Mouse (Mus musculus) adrenal gland (tissue): ENCODE data around the gene Dpp9.
"Not testable (repeated sequence)": the region's sequence is repeated elsewhere in the genome, so short reads cannot be mapped to it uniquely, and the experiment has no call there.

Source experiments
- intact Hi-C: fragments of 180-260 bp; cut with DNase I; formaldehyde crosslinking; loops from one replicate; pipeline ENCODE4 v1.15.1; 2025
- long read RNA-seq, 2 experiments: library from polyadenylated mRNA; unstranded; transcript quantifications; one replicate each; pipeline ENCODE4 v2.0.0; 2020; ENCODE audit warnings: borderline replicate concordance in 1 of 2; ENCODE audit not compliant: insufficient replicate concordance in 1 of 2

Dpp9 gene
- long read RNA-seq, experiment 1, transcript Dpp9-201 (21 exons, 3,374 nt): major isoform, 9 of 14 reads
- long read RNA-seq, experiment 1, partial matches to known transcripts: 3 of 14 reads
- long read RNA-seq, experiment 1, other reads (novel, unspliced or antisense): 2 of 14 reads
- long read RNA-seq, experiment 2, transcript Dpp9-201 (21 exons, 3,374 nt): major isoform, 7 of 14 reads
- long read RNA-seq, experiment 2, partial matches to known transcripts: 6 of 14 reads
- long read RNA-seq, experiment 2, other reads (novel, unspliced or antisense): 1 of 14 reads

DNA sequence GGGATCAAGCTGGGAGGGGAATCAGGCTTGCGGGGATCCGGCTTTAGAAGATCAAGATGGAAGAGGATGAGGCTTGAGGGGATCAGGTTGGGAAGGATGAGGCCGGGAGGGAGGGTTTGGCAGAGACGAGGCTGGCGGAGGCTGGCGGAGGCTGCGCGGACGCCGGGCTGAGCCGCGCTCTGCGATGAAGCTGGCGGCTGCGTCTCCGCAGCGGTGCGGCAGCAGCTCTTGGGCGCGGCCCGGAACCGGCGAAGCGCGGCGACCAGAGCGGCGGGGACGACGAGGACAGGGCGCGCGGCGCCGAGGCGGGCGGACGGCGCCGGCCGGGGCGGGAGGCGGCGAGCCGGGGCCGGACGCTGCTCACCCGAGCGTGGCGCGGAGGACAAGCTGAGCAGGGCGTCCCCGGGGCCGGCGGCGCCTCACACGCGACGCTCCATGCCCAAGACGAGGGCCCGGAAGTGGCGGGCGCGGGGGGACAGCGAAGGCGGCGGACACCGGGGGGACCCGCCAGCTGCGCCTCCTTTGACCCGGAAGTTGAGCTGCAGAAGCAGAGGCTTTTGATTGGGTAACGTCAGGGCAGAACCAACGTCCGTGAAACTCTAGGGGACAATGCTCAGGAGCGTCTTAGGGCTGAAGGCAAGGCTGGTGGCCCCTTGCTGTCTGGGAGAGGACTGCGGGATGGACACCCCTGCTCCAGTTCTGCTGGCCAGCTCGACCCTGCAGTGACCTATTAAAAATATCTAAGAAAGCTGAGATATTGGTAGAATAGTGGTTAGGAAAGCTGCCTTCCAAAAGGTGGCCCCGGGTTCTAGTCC, at the start of gene Dpp9:
Gene Dpp9, minus strand, starts transcription at position 529 of the 815 bp plus-strand sequence.
- intact Hi-C loops: no loop called here

- intact Hi-C loops: no loop called here
Measured at GRCm38 (mm10) chr17:56266271-56266670, 47.6 kb upstream of the Dpp9 start.

GRCm38 (mm10) chr17:56265869-56266268, 47.2 kb upstream of the Dpp9 start:
- intact Hi-C loops: no loop called here

DNA sequence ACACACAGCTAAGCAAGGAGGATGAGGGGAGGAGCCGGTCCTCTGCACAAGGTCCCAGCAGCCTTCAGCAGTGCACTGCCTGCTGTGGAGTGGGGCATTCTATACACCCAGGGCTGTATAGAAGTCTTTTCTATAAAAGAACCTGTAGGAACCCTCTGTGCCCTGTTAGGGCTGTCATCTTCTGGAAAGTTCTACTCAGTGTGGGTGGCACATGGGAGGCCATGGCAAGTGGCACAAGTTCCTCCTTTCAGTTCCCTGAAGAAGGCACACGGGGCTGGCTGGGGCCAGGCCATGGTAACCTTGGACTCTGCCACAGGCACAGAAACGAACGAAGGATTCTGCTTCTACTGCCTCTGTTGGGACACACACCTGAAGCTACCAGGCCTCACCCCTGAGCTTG, 46.3 kb upstream of the Dpp9 start:
- intact Hi-C loops: no loop called here

DNA sequence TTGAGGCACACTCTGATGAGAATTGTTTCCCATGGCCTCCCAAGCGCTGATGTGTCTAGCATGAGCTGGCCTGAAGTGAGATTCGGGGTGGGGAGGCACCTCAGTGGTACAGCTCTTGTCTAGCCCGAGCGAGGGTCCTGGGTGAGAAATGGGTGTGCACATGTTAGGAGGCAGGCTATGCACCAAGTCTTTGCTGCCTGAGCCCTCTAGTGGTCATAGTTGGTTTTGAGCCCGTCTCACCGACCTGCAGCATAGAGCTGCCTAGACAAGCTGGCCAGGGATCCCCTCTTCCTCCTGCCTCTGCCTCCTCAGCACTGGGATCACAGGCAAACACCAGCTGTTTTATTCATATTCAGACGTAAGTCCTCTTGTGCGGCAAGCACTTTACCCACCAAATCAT, 45.3 kb upstream of the Dpp9 start:
- intact Hi-C loops: no loop called here

DNA sequence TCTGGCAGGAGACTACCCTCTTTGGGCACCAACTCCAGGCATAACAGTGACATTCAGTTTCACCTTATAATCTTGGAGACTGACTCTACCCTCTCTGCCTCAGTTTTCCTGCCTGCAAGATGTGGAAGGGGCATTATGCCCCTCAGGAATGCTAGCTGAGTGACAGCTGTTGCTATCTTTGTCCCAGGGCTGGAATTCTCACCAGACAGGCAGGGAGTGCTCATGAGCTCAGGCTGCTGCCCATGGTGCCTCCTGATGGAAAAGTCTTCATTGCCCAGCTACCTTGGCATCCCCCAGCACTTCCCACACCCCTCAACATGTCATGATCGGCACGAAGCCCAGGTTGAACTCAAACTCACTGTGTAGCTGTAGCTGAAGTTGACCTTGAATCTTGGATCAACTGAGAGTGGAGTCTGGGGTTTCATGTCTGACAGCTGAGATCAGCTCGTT, 44.0 kb upstream of the Dpp9 start:
- intact Hi-C loops: no loop called here

DNA sequence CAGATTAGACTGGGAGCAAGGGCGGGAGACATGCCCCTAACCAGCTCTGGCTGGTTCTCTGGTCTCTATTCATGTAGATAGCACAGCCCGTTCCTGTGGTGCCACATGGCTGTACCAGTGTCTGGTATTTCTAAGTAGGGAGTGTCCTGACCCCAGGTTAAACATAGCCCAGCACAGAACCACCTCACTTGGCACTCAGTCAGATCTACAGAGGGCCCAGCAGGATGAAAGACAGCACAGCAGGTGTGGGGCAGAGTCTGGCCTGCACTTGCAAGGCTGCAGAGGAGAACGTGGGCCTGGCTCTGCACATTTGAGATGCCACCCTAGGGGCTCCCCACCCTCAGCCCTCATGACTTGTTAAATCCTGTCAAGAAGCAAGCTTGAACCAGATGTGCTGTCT, 42.5 kb upstream of the Dpp9 start:
- intact Hi-C loops: no loop called here

GRCm38 (mm10) chr17:56259301-56260037, 40.8 kb upstream of the Dpp9 start:
- intact Hi-C loops: no loop called here

- intact Hi-C loops: not testable (repeated sequence)
Measured at GRCm38 (mm10) chr17:56258812-56259211, 40.1 kb upstream of the Dpp9 start.

GRCm38 (mm10) chr17:56258269-56258668, 39.6 kb upstream of the Dpp9 start:
- intact Hi-C loops: not testable (repeated sequence)

GRCm38 (mm10) chr17:56257181-56257894, 38.6 kb upstream of the Dpp9 start:
- intact Hi-C loops: no loop called here

DNA sequence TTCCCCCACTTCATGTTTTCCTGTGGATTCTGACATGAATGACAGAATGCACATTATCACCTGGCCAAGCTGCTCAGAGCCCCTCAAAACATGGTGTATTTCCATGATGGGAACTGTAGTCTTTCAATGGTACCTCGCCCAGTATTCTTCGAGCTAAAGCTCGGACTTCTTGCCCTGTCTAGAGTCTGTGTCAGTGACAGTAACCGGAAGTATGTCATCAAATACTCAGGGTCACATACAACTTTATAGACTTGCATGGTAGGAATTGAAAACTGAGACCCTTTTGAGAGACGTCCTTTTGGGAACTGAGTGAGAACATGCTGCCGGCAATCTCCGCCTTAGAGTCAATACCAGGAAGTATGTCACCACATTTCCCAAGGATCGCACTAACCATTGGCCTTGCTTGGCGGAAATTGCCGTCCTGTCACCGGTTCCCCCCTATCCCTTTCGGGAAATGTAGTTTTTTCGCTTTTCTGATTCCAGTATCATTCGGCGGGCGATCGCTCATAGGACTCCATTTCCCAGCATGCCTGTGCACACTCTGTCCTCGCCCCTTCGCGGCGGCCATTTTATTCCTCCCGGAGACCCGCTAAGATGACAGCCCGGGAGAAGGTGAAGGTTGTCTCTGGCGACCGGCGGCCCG, 37.7 kb upstream of the Dpp9 start, which contains the start of gene Fem1a:
Gene Fem1a, plus strand, starts transcription at position 572 of the 643 bp plus-strand sequence.
- intact Hi-C loops: no loop called here

DNA sequence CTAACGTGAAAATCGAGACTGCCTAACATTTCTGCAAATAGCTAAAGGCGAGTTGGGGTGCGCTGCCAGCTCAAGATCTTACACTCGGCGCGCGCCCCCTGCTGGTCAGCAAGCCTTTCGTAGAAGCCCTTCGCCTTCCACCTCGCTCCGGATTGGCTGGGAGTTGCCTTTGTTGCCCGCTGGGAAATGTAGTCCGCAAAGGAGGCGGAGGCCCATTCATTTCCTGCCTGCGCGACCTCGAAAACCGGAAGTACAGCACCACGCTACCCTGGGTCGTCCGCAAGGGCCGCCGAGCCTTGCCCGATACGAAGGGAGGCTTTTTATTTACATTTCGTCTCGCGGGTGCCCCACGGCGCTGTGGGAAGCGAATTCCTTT, 37.1 kb upstream of the Dpp9 start:
- intact Hi-C loops: loop anchor here (1.0 kb wide), 1 partner anchor 123 kb away; no protein-coding TSS in a partner anchor

- intact Hi-C loops: loop anchor here (1.0 kb wide), 1 partner anchor 122 kb away; no protein-coding TSS in a partner anchor
Measured at GRCm38 (mm10) chr17:56255429-56255828, 36.7 kb upstream of the Dpp9 start.

GRCm38 (mm10) chr17:56254695-56255094, 36.0 kb upstream of the Dpp9 start:
- intact Hi-C loops: loop anchor here (1.0 to 5.0 kb wide), 2 partner anchors 57 to 121 kb away; no protein-coding TSS in a partner anchor

DNA sequence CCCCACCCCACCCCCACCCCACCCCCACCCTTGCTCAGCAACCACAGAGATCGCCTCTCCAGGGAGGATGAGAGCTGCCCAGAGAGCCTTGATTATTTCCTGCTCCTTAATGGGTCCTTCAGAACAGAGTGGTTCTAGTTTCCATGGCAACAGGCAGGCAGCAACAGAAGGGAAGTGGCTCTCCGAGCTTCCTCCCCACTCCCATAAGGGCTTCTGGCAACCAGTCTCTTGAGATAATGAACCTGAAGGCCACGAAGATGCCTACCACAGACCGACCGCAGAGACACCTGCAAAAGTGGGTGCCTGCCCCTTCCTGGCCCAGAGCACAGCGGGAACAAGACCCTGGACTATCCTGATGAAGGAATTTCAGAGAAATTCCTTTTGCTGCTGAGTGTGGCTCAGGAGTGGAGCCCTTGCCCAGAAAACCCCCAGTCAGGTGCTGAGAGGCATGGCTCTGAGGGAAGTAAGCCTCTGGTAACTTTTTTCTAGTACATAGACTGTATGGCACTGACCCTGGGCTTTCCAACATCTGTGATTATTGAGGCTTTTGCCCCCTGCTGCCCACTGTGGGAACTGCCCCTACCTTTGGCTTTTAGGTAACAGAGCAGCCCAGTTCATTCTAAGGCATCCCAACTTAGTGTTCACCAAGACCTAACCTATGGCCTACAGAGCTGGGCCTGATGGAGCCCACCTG, 32.6 kb upstream of the Dpp9 start:
- intact Hi-C loops: loop anchor here (5.0 kb wide), 1 partner anchor 54 kb away; no protein-coding TSS in a partner anchor

DNA sequence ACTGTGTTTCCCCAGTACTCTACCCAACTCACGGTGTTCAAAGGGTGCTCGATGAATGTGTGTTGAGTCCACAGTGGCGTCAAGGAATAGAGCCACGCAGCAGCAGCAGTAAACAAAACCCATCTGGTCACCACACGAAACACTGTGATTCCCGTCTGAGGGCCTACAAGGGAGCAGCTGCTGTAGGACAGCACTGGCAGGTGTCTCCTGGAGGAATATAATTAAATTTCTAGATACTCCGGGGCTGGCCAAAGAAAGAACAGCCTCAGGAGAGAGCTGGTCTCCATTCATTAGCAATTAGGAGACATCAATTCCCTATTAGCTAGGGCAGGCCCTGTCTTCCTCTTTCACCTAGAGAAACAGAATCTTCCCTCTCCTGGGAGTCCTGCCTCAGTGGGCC, 26.9 kb upstream of the Dpp9 start:
- intact Hi-C loops: no loop called here

DNA sequence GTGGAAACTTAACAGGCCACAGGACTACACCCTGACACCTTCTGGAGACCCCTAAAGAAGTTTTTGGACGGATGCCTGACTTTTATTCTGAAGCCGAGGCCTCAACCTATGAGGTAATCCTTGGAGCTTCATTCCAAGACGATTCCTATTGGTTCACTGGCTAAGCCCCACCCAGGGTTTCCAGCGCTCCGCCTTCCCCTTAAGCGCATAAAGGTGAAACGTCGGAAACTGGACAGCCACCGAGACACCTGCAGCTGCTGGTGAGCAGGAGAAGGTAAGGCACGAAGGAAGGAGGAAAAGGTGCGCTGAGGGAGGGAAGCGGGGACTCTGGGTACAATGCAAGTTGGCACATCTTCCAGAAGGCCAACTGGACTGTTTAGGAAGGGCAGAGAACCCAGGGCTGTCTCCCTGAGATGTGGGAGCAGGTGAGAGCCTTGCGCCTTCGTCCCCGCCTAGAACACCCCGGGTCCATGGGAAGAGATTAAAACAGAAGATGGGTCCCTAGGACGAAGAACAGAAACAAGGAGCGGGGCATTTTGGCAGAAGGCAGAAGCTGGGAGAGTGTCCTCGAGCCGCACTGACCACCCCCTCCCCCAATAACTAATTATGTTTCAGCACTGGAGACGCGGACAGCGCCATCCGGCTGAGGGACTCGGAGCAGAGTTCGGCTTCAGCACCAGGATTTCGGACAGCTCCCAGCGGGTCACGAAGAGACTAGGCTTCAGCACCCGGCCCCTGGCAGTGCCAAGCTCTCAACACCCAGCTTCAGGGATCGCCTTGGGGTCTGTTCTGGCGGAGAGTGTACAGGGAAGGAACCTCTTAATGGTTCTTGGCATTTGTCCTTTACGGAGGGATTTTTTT, 23.1 kb upstream of the Dpp9 start:
- intact Hi-C loops: no loop called here
